Mouse (Mus musculus): ENCODE data around the gene Syne1. TPM values are rescaled to one million over a fixed set of nuclear protein-coding genes. Genes with fewer than 3 reads are reported as not detected.

Syne1 gene
- polyA plus RNA-seq, 1 experiment from 2014 or later, result 5.7 TPM

- Histone ChIP-seq H3K9me3 (ENCODE audit: control insufficient read depth, low read length) (no peaks in the 10 kb centered on the region), H3K4me1 (replicated peaks; ENCODE audit: control insufficient read depth, insufficient read depth, low read length) (no peaks in the 10 kb centered on the region), H3K27me3 (replicated peaks; ENCODE audit: control insufficient read depth, insufficient read depth, low read length) (no peaks in the 10 kb centered on the region), H3K36me3 (ENCODE audit: control insufficient read depth, insufficient read depth, low read length) (peaks cover 4% of the 10 kb centered on the region; the same call in 1 of the 2 replicates), H3K4me2 (no peak overlapping the region), H3K4me3 (ENCODE audit: low read depth, low read length) (no peak overlapping the region), H3K9ac (ENCODE audit: low read depth, low read length) (no peak overlapping the region), H3K27ac (ENCODE audit: low read depth, low read length) (no peak overlapping the region)
- 60% methylated on average over 2 of the region's 2 CpGs for WGBS
- no peak for DNase-seq (ENCODE audit: low spot score)
- no peak for ATAC-seq (replicated peaks; ENCODE audit: low FRiP score)
Observed at GRCm38 (mm10) chr10:5097754-5098137, 453.5 kb downstream of the Syne1 start.

- DNase-seq (ENCODE audit: low spot score) (no peak), ATAC-seq (replicated peaks; ENCODE audit: low FRiP score) (no peak)
- peaks cover 4% of the 10 kb centered on the region; the same call in 1 of the 2 replicates for H3K36me3 ChIP-seq (ENCODE audit: control insufficient read depth, insufficient read depth, low read length)
- H3K4me2 ChIP-seq, result no peak overlapping the region
- no peaks in the 10 kb centered on the region for H3K27me3 ChIP-seq (replicated peaks; ENCODE audit: control insufficient read depth, insufficient read depth, low read length)
- no peaks in the 10 kb centered on the region for H3K9me3 ChIP-seq (ENCODE audit: control insufficient read depth, low read length)
- no peaks in the 10 kb centered on the region for H3K4me1 ChIP-seq (replicated peaks; ENCODE audit: control insufficient read depth, insufficient read depth, low read length)
- H3K9ac ChIP-seq (ENCODE audit: low read depth, low read length), result no peak overlapping the region
- H3K4me3 ChIP-seq (ENCODE audit: low read depth, low read length), result no peak overlapping the region
- WGBS, result 74% methylated on average over 10 of the region's 10 CpGs
- H3K27ac ChIP-seq (ENCODE audit: low read depth, low read length), result no peak overlapping the region
Observed at GRCm38 (mm10) chr10:5096996-5097753, 454.1 kb downstream of the Syne1 start.

- 93% methylated on average over 4 of the region's 4 CpGs for WGBS
- no peak overlapping the region for H3K9ac ChIP-seq (ENCODE audit: low read depth, low read length)
- no peak overlapping the region for H3K4me2 ChIP-seq
- H3K4me3 ChIP-seq (ENCODE audit: low read depth, low read length), result no peak overlapping the region
- no peaks in the 10 kb centered on the region for H3K9me3 ChIP-seq (ENCODE audit: control insufficient read depth, low read length)
- ATAC-seq (replicated peaks; ENCODE audit: low FRiP score) (no peak), DNase-seq (ENCODE audit: low spot score) (no peak)
- H3K27ac ChIP-seq (ENCODE audit: low read depth, low read length), result no peak overlapping the region
- H3K36me3 ChIP-seq (ENCODE audit: control insufficient read depth, insufficient read depth, low read length), result no peaks in the 10 kb centered on the region
- H3K4me1 ChIP-seq (replicated peaks; ENCODE audit: control insufficient read depth, insufficient read depth, low read length), result no peaks in the 10 kb centered on the region
- no peaks in the 10 kb centered on the region for H3K27me3 ChIP-seq (replicated peaks; ENCODE audit: control insufficient read depth, insufficient read depth, low read length)
Observed at GRCm38 (mm10) chr10:5089133-5089532, 462.1 kb downstream of the Syne1 start.

- WGBS, result 84% methylated on average over 7 of the region's 7 CpGs
- DNase-seq (ENCODE audit: low spot score), result no peak
- no peaks in the 10 kb centered on the region for H3K4me1 ChIP-seq (replicated peaks; ENCODE audit: control insufficient read depth, insufficient read depth, low read length)
- no peak overlapping the region for H3K27ac ChIP-seq (ENCODE audit: low read depth, low read length)
- H3K4me3 ChIP-seq (ENCODE audit: low read depth, low read length), result no peak overlapping the region
- H3K27me3 ChIP-seq (replicated peaks; ENCODE audit: control insufficient read depth, insufficient read depth, low read length), result no peaks in the 10 kb centered on the region
- H3K9me3 ChIP-seq (ENCODE audit: control insufficient read depth, low read length), result no peaks in the 10 kb centered on the region
- ATAC-seq (replicated peaks; ENCODE audit: low FRiP score), result no peak
- H3K4me2 ChIP-seq, result no peak overlapping the region
- no peaks in the 10 kb centered on the region for H3K36me3 ChIP-seq (ENCODE audit: control insufficient read depth, insufficient read depth, low read length)
- H3K9ac ChIP-seq (ENCODE audit: low read depth, low read length), result no peak overlapping the region
Observed at GRCm38 (mm10) chr10:5087336-5087735, 463.9 kb downstream of the Syne1 start.

DNA sequence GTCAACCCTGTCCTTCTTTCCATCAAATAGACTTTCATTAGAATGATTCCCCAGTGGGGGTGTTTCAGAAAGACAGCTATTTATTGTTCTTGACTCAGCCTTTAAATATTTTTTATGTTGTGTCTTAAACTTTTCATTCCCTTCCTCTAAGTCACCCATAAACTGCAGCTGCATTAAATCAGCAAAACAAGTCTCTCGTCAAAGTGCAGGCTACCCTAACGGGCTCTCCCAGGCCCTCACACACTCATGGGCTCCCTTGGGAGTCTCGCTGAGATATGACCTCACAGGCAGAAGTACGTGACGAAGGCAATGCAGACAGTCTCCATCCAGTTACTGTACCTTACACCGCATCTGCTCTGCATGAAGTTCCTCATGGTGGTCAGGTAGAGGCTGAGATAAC, 465.0 kb downstream of the Syne1 start:
- Histone ChIP-seq H3K9me3 (ENCODE audit: control insufficient read depth, low read length) (no peaks in the 10 kb centered on the region), H3K27me3 (replicated peaks; ENCODE audit: control insufficient read depth, insufficient read depth, low read length) (no peaks in the 10 kb centered on the region), H3K27ac (ENCODE audit: low read depth, low read length) (no peak overlapping the region), H3K36me3 (ENCODE audit: control insufficient read depth, insufficient read depth, low read length) (no peaks in the 10 kb centered on the region), H3K4me1 (replicated peaks; ENCODE audit: control insufficient read depth, insufficient read depth, low read length) (no peaks in the 10 kb centered on the region), H3K4me2 (no peak overlapping the region), H3K9ac (ENCODE audit: low read depth, low read length) (no peak overlapping the region), H3K4me3 (ENCODE audit: low read depth, low read length) (no peak overlapping the region)
- WGBS, result 81% methylated on average over 6 of the region's 6 CpGs
- DNase-seq (ENCODE audit: low spot score), result no peak
- ATAC-seq (replicated peaks; ENCODE audit: low FRiP score), result no peak

DNA sequence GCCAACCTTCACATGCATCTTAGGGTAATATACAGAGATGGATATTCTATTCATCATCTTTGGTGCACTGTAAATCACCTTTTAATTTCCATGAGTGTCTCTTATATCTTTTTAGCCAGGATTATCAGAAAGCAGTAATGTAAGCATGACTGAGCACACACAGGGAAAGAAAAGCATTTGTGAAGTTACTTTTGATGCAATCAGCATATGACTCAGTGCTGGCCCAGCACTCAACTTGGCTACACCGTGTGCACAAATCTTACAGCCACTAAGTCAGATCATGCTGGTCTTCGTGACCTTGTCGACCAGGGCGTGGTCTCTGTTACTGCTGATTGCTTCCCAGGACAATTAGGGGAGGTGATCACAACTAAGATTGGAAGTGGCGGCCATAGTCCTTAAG, 465.5 kb downstream of the Syne1 start:
- Histone ChIP-seq H3K4me1 (replicated peaks; ENCODE audit: control insufficient read depth, insufficient read depth, low read length) (no peaks in the 10 kb centered on the region), H3K27ac (ENCODE audit: low read depth, low read length) (no peak overlapping the region), H3K4me3 (ENCODE audit: low read depth, low read length) (no peak overlapping the region), H3K9me3 (ENCODE audit: control insufficient read depth, low read length) (no peaks in the 10 kb centered on the region), H3K27me3 (replicated peaks; ENCODE audit: control insufficient read depth, insufficient read depth, low read length) (no peaks in the 10 kb centered on the region), H3K36me3 (ENCODE audit: control insufficient read depth, insufficient read depth, low read length) (no peaks in the 10 kb centered on the region), H3K9ac (ENCODE audit: low read depth, low read length) (no peak overlapping the region), H3K4me2 (no peak overlapping the region)
- 84% methylated on average over 5 of the region's 5 CpGs for WGBS
- DNase-seq (ENCODE audit: low spot score), result no peak
- ATAC-seq (replicated peaks; ENCODE audit: low FRiP score), result no peak

DNA sequence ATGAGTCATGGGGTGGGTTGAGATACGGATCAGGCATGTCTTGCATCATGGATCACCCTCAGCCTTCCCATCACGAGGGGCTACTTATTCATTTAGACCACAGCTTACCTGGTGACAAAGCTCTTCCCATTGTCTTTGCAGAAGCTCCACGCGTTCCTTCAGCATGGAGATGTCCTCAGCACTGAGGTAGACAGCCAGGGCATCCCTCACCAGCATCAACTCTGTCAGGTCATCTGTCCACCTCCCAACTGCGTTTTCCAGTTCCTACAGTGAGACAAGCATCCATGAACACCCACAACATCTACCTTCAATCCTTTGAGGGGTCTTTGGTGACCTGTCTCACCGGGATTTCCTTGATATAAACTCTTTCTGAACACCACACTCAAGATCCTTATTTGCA, 467.6 kb downstream of the Syne1 start:
- ATAC-seq (replicated peaks; ENCODE audit: low FRiP score) (no peak), DNase-seq (ENCODE audit: low spot score) (no peak)
- no peak overlapping the region for H3K27ac ChIP-seq (ENCODE audit: low read depth, low read length)
- H3K4me2 ChIP-seq, result no peak overlapping the region
- no peak overlapping the region for H3K4me3 ChIP-seq (ENCODE audit: low read depth, low read length)
- H3K9me3 ChIP-seq (ENCODE audit: control insufficient read depth, low read length), result no peaks in the 10 kb centered on the region
- no peaks in the 10 kb centered on the region for H3K4me1 ChIP-seq (replicated peaks; ENCODE audit: control insufficient read depth, insufficient read depth, low read length)
- H3K9ac ChIP-seq (ENCODE audit: low read depth, low read length), result no peak overlapping the region
- H3K27me3 ChIP-seq (replicated peaks; ENCODE audit: control insufficient read depth, insufficient read depth, low read length), result no peaks in the 10 kb centered on the region
- H3K36me3 ChIP-seq (ENCODE audit: control insufficient read depth, insufficient read depth, low read length), result no peaks in the 10 kb centered on the region
- 73% methylated on average over 6 of the region's 6 CpGs for WGBS

DNA sequence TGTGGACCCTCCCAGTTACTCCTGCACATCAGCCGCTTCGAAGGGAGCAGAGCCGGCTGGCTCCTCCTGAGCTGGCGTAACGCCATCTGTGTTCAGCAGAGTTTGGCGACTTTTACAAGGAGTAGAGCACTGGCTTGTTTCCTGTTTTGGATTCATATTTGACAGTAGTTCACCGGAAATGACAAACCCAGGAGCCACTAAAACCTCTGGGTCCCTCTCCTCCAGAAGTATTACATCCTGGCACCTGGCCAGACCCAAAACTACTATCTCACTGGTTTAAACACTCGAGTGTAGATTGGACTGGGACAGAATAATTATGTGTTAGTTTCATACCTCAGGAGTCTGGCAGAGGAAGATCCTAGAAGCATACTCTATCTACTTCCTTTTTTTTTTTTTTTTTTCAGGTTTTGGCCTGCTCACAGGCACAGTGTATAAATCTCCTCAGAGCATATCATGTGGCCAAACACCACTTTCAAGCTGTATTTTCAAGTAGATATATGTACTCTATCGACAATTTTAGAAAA, 471.3 kb downstream of the Syne1 start:
- Histone ChIP-seq H3K27me3 (replicated peaks; ENCODE audit: control insufficient read depth, insufficient read depth, low read length) (no peaks in the 10 kb centered on the region), H3K9ac (ENCODE audit: low read depth, low read length) (no peak overlapping the region), H3K36me3 (ENCODE audit: control insufficient read depth, insufficient read depth, low read length) (no peaks in the 10 kb centered on the region), H3K27ac (ENCODE audit: low read depth, low read length) (no peak overlapping the region), H3K4me2 (no peak overlapping the region), H3K9me3 (ENCODE audit: control insufficient read depth, low read length) (no peaks in the 10 kb centered on the region), H3K4me3 (ENCODE audit: low read depth, low read length) (no peak overlapping the region), H3K4me1 (replicated peaks; ENCODE audit: control insufficient read depth, insufficient read depth, low read length) (no peaks in the 10 kb centered on the region)
- ATAC-seq (replicated peaks; ENCODE audit: low FRiP score) (no peak), DNase-seq (ENCODE audit: low spot score) (no peak)
- WGBS, result 74% methylated on average over 9 of the region's 9 CpGs

- H3K9me3 ChIP-seq (ENCODE audit: control insufficient read depth, low read length), result no peaks in the 10 kb centered on the region
- H3K27ac ChIP-seq (ENCODE audit: low read depth, low read length), result no peak overlapping the region
- 84% methylated on average over 7 of the region's 7 CpGs for whole genome bisulfite sequencing
- H3K4me3 ChIP-seq (ENCODE audit: low read depth, low read length), result no peak overlapping the region
- H3K4me1 ChIP-seq (replicated peaks; ENCODE audit: control insufficient read depth, insufficient read depth, low read length), result no peaks in the 10 kb centered on the region
- no peak overlapping the region for H3K9ac ChIP-seq (ENCODE audit: low read depth, low read length)
- H3K27me3 ChIP-seq (replicated peaks; ENCODE audit: control insufficient read depth, insufficient read depth, low read length), result no peaks in the 10 kb centered on the region
- no peak overlapping the region for H3K4me2 ChIP-seq
- ATAC-seq (replicated peaks; ENCODE audit: low FRiP score) (no peak), DNase-seq (ENCODE audit: low spot score) (no peak)
- no peaks in the 10 kb centered on the region for H3K36me3 ChIP-seq (ENCODE audit: control insufficient read depth, insufficient read depth, low read length)
Observed at GRCm38 (mm10) chr10:5075724-5076123, 475.6 kb downstream of the Syne1 start.
